Mouse (Mus musculus) spleen, postnatal 10 days (tissue): ENCODE results near the gene Kctd21.

Experiments
- DNase-seq, 2 experiments: peaks; one replicate each; pipeline ENCODE4 v3.0.0; 2021 to 2022; ENCODE audit warnings: low spot score in 2 of 2

Gene Kctd21

DNA sequence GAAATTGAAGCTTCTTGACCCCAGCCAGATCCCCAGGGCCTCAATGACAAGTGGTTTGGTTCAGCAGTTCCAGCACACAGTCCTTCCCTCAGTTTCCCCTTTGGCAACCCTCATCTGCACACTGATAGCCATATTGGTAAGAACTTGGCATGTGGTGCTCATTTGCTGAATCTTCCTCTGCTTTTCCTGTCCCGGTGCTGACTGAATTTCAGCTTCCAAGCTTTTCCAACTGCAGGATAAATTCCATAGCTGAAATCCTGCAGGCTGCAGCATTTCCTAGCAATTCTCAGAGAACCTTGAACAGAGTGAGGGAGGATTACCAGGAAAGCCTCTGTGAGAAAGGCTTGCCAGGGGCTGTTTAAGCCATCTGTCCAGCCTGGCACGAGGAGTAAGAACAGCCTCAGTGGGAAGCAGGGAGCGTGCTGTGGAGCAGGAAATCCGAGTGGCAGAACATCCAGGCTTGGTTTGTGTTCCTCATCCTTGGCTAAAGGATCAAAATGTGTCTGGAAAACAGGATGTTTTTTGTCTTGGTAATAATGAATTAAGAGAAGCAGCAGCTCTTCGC is 54.8 kb downstream of the Kctd21 start:
- DNase-seq = no peak

DNA sequence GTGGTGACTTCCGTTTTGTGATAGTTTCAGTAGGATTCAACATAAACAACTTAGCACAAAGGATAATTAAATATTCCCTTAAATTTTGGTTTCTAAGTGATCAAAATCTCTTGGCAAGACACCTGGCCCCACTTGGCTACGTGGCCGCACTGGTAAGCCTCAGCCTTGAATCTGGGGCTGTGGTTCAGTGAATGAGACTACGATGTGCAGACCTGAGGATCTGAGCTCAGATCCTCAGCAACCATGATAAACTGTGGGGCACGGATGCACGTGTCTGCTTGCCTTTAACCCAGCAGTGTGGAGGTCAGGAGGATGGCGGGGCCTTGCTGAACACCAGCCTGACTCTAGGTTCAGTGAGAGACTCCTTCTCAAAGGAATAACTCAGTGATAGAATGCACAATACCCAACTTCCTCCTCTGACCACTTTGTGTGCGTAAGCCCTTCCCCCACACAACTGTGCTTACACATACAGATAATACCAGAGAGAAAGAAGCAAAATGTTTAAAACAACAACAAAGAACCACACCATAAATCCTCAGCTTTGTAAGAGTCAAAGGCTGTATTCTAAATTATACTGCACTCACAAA is 55.5 kb downstream of the Kctd21 start:
- DNase-seq = no peak

DNA sequence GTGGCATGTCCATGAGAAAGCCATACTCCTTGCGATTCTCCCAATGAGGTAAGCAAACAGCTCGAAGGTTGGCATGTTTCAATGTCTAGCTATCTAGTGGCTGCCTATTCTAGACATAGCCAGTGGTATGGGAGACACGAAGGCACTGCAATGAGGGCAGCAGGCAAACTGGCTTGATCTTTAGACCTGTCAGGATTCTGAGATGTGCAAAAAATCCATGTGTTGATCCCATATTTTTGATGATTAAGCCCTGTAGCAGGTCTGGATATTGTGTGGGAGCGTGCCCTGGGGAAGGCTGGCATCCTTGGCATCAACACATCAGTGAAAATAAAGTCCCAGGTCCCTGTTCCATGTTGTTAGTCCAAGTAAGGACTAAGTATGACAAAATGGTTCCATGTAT is 56.4 kb downstream of the Kctd21 start:
- no peak for DNase-seq

DNA sequence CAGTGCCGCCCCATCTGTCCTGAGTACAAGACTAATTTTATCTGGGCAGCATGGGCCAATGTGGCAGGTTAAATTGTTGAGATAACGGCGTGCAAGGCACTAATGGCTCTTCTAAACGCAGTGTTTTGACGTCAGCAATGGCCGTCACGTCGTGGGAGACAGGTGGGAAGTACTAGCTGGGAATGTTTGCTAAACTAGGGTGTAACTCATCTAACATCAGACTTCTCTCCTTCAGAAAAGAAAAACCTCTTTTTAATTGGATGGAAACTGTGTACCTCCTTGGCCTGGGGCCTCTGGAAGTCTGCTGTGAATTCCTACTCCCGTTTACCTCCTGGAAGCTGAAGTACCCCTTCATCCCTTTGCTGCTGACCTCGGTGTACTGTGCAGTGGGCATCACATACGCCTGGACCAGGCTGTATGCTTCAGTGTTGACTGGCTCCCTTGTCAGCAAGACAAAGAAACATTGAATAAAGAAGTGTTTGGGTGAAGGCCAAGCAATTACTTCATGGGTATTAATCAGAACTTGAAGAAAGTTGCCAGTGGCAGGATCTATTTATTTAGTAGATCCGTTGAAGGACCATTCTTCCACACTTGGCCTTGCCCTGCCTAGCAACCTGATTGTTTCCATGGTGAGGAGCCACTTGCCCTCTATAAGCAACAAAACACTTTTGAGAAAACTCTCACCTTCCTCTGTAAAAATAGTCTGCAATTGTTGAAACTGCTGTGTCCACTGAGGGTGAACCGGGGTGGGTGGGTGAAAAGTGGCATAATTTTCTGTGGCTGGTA is 59.4 kb downstream of the Kctd21 start:
- no peak for DNase-seq

DNA sequence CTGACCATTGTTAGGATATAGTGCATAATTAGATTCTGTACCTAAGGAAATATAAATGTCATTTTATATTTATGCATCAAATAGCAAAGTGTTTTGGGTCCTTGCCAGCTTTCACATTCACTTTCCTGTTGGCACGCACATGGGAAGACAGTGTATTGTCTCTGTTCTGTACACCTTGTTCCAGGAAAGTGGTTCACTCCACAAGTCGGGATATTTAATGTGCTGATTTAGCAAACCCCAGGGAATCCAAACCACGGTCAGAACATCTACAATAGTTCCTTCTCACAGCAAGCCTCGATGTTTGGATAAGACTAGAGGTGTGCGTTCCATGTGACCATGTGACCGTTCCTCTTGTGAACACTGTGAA is 59.9 kb downstream of the Kctd21 start:
- DNase-seq = no peak

DNA sequence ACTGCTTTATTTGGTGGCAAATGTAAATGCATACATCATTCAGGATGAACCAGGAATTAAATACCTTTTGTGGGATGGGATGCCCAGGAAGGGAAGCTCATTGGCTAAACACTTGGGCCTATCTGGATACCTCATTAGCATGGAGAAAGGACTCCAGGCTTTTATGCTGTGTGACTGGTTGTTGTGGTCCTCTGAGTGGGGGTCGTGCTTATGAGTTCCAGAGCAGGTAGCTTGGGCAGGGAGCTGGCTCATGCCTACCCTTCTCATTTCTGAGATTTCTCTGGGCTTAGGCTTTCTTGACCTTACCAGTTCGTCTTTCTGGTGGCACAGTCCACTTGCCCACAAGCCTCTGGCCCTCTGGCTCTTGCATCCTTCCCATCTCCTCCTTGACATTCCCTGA is 62.2 kb downstream of the Kctd21 start:
- no peak for DNase-seq

DNA sequence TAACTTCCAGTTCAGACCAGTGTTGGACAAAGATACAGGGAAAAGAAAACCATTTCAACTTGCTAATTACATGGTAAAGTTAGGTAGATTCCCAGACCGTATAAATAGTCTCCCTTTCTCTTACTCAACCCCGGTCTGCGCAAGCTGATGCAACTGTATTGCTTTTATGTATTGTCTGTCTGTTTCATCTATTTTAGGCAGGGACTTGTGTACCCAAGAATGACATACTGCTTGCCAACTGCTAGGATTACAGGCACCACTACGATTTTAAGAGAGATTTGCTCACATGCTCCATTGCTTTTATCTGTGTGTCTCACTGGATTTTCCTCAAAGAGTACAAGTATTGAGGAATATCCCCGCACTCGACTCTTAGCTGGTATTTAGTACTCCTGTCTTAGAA is 66.8 kb downstream of the Kctd21 start:
- DNase-seq = no peak
